Mouse (Mus musculus) brain, embryonic 14.5 days (tissue): ENCODE data around the gene Rnf24.

Source experiments
- CTCF ChIP-seq: fragments of 200-500 bp; IDR thresholded peaks from 2 replicates; pipeline ENCODE4 v1.5.1; 2012; ENCODE audit warnings: inconsistent platforms, mild to moderate bottlenecking, moderate library complexity, borderline replicate concordance; ENCODE audit not compliant: insufficient read depth, insufficient read length; ENCODE audit errors: extremely low read depth
- POLR2A ChIP-seq: fragments of 200-500 bp; IDR thresholded peaks from 2 replicates; pipeline ENCODE4 v1.6.1; 2012; ENCODE audit warnings: mild to moderate bottlenecking, inconsistent platforms, borderline replicate concordance; ENCODE audit not compliant: poor library complexity, insufficient read depth, insufficient read length, severe bottlenecking; ENCODE audit errors: extremely low read depth

DNA sequence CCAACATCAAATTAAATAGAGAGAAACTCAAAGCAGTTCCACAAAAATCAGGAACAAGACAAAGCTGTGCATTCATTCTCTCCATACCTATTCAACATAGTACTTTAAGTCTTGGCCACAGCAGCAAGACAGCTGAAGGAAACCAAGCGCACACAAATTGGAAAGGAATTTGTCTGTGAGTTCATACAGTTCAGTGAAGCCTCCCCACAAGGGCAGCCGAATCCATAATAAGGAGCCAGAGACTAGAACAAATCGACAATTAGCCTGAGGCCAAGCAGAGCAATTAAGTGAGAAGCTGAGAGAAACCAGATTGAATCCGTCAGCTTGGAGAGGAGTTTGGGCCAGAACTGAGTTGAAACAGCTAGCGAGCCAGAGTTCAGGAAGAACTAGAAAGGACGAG, 33.3 kb downstream of the Rnf24 start:
- TF ChIP-seq CTCF, result no peak
- no peak for TF ChIP-seq POLR2A
